Mouse (Mus musculus) Patski (cell line): ENCODE data around the gene Gm14418. TPM values are rescaled to one million over a fixed set of nuclear protein-coding genes. Genes with fewer than 3 reads are reported as not detected.
"Not testable (repeated sequence)": the region's sequence is repeated elsewhere in the genome, so short reads cannot be mapped to it uniquely, and the experiment has no call there.

Experiments
- ATAC-seq: fragments of 100-300 bp; one replicate; pipeline ENCODE4 v1.8.0; 2021
- CTCF ChIA-PET: fragments of 350-600 bp; sonication (Branson Sonifier 250); formaldehyde crosslinking; loops from one replicate; lab custom pipeline; 2022; ENCODE audit warnings: inconsistent platforms; lab: Charles Lee
- POLR2A ChIA-PET: fragments of 350-600 bp; sonication (Branson Sonifier 250); formaldehyde crosslinking; loops from one replicate; lab custom pipeline; 2022; ENCODE audit warnings: antibody characterized with exemption, inconsistent platforms; lab: Charles Lee
- DNase-seq: peaks from one replicate; pipeline ENCODE4 v3.0.0-alpha.2; 2011; ENCODE audit warnings: low read depth, low spot score
- H3K27me3 ChIP-seq: fragments of 371-371 bp; one replicate; pipeline ENCODE4 v1.5.1; 2021
- in situ Hi-C: fragments of 300-500 bp; cut with MboI; formaldehyde crosslinking; loops from 3 replicates; pipeline ENCODE4 v1.11.1; 2018; ENCODE audit warnings: low pct_unique_long_range_greater_than_20kb, mixed read lengths
- polyA plus RNA-seq: library from polyadenylated mRNA; unstranded; gene quantifications from one replicate; pipeline ENCODE4 v1.2.3, GENCODE M21; 2021

Gene Gm14418
- polyA plus RNA-seq: 6.9 TPM

GRCm38 (mm10) chr2:177398096-177398495 is at the start of gene Gm14418:
TSS of gene Gm14418 (minus strand) at chr2:177398320.
- H3K27me3 ChIP-seq, POLR2A ChIA-PET, DNase-seq, CTCF ChIA-PET, ATAC-seq, in situ Hi-C loops: not testable (repeated sequence)

Other genes with a start within 250 kb of the Gm14418 start
- gene Gm14410, start 191.9 kb downstream of the Gm14418 start, polyA plus RNA-seq: 26.6 TPM
- 0.45 TPM for gene Gm14409, start 131.3 kb downstream of the Gm14418 start, polyA plus RNA-seq
- 2.4 TPM for gene Gm14412, start 74.0 kb downstream of the Gm14418 start, polyA plus RNA-seq
- gene Zfp970, start 66.4 kb upstream of the Gm14418 start, polyA plus RNA-seq: 16.0 TPM
- 4.9 TPM for gene Gm14403, start 99.9 kb upstream of the Gm14418 start, polyA plus RNA-seq
- gene Gm14406, start 179.9 kb upstream of the Gm14418 start, polyA plus RNA-seq: 0.09 TPM